8 mouse cellular contexts compared by ENCODE assay signal in genomic region chr7:115615697-115616237, GRCm38 (mm10).
DNase-seq lines count a peak whose midpoint lies in the region; ATAC-seq and TF ChIP-seq lines count a peak whose summit lies in the region.

No protein-coding gene starts in this region.

- peak; percentile 44 to 54 for DNase-seq in B cell, adult 2 months
- peak; percentile 86 for DNase-seq in brain, embryonic 14.5 days (ENCODE audit: low read depth)
- peak; percentile 50 to 52 for DNase-seq in natural killer cell, adult 2 months (ENCODE audit: low spot score in 2 of 2)
- no peak for DNase-seq in right cerebral cortex, postnatal 14 days
- no peak for DNase-seq in left cerebral cortex, adult 11 months (ENCODE audit: low spot score)
- DNase-seq in ovary, adult 18-20 months (ENCODE audit: low spot score), result no peak

- no peak for TF ChIP-seq CTCF in brain, embryonic 14.5 days (IDR thresholded peaks at IDR 0.05; ENCODE audit: borderline replicate concordance, extremely low read depth, insufficient read depth, insufficient read length)

- H3K4me1 ChIP-seq in heart, embryonic 12.5 days (replicated peaks), result peaks cover 5% of the 10 kb centered on the region; the same call in 1 of the 2 replicates
- H3K4me1 ChIP-seq in liver, embryonic 12.5 days, result no peaks in the 10 kb centered on the region

- peak overlapping the region; percentile 46 for H3K4me2 ChIP-seq in heart, embryonic 12.5 days
- 0 out of 2 replicates have a peak overlapping the region, but pooled peaks have one; percentile 9 for H3K4me2 ChIP-seq in liver, embryonic 12.5 days

- no peak overlapping the region for H3K9ac ChIP-seq in heart, embryonic 12.5 days
- no peak overlapping the region for H3K9ac ChIP-seq in liver, embryonic 12.5 days

- no peak for TF ChIP-seq POLR2A in brain, embryonic 14.5 days (IDR thresholded peaks at IDR 0.05; ENCODE audit: borderline replicate concordance, extremely low read depth, insufficient read depth, insufficient read length, poor library complexity, severe bottlenecking)

- peak overlapping the region; percentile 14 for H3K4me3 ChIP-seq in heart, embryonic 12.5 days
- H3K4me3 ChIP-seq in liver, embryonic 12.5 days, result no peak overlapping the region

- peak overlapping the region; percentile 64 for H3K27ac ChIP-seq in heart, embryonic 12.5 days (ENCODE audit: poor library complexity, severe bottlenecking)
- no peak overlapping the region for H3K27ac ChIP-seq in liver, embryonic 12.5 days

- WGBS in heart, embryonic 12.5 days, result 36% methylated on average over 10 of the region's 10 CpGs
- 38% methylated on average over 10 of the region's 10 CpGs for WGBS in liver, embryonic 12.5 days (ENCODE audit: insufficient replicate concordance)

- peak; percentile 51; the same call in 1 of the 2 replicates for ATAC-seq in heart, embryonic 12.5 days (ENCODE audit: insufficient number of reproducible peaks, low FRiP score)
- ATAC-seq in liver, embryonic 12.5 days, result no peak

- no peaks in the 10 kb centered on the region for H3K27me3 ChIP-seq in heart, embryonic 12.5 days (replicated peaks)
- H3K27me3 ChIP-seq in liver, embryonic 12.5 days (replicated peaks), result no peaks in the 10 kb centered on the region

- no peaks in the 10 kb centered on the region for H3K9me3 ChIP-seq in heart, embryonic 12.5 days (replicated peaks)
- H3K9me3 ChIP-seq in liver, embryonic 12.5 days (replicated peaks), result no peaks in the 10 kb centered on the region

- no peaks in the 10 kb centered on the region for H3K36me3 ChIP-seq in heart, embryonic 12.5 days
- H3K36me3 ChIP-seq in liver, embryonic 12.5 days, result no peaks in the 10 kb centered on the region

Comparison
In these comparisons a context has a peak if more than half of its experiments do, and no peak if none do; other contexts are left out.
1. DNase-seq: peak in B cell, adult 2 months (2 of 2), brain, embryonic 14.5 days (single experiment) and natural killer cell, adult 2 months (2 of 2); none in right cerebral cortex, postnatal 14 days (single experiment), left cerebral cortex, adult 11 months (single experiment) and ovary, adult 18-20 months (single experiment).